Mouse (Mus musculus) heart, postnatal 0 days (tissue): Measurements from ENCODE around the gene Dlgap4.

ENCODE experiments used
- CTCF ChIP-seq: IDR thresholded peaks from 2 replicates; pipeline ENCODE4 v1.5.1; 2016; ENCODE audit warnings: antibody characterized with exemption, control low read depth, low read depth
- EP300 ChIP-seq: IDR thresholded peaks from 2 replicates; pipeline ENCODE4 v1.6.1; 2016; ENCODE audit warnings: antibody characterized with exemption, low read depth

DNA sequence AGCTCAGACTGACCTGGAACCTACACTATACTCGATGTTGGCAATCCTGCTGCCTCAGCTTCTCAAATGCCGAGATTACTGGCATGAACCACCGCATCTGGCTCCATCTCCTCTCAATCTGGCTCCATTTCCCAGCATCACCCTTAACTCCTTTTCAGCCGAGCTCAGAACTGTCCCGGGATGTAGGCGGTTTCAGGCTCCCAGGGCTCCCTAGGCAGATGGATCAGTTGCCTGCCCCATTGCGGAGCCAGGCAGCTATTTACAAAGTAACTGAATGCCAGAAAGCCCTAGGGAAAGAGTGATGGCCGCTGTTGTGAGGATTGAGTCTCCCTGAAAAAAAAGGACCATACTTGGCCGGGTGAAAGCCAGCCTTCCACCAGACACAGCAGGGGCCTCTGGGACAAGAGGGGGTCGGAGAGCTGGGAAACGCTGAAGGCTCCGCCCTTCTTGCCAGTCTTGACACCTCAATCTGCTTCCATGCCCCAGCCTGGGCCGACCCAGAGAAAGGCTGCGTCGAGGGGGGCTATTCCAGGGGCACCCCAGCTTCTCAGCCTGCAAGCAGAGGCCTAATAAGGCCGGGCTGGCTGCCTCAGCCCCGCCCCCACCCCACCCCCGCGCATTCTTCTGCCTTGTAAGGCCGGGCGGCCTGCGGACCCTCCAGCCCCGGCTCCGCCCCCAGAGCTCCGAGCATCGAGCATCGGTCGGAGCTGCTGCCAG is 161.4 kb downstream of the Dlgap4 start, which contains the start of gene Myl9:
- TF ChIP-seq EP300 (no peak), CTCF (no peak)
